Mouse (Mus musculus): ENCODE data around the gene Fuz. TPM values are rescaled to one million over a fixed set of nuclear protein-coding genes. Genes with fewer than 3 reads are reported as not detected.

The Fuz gene
- polyA plus RNA-seq, 1 experiment from 2014 or later = 15.1 TPM

DNA sequence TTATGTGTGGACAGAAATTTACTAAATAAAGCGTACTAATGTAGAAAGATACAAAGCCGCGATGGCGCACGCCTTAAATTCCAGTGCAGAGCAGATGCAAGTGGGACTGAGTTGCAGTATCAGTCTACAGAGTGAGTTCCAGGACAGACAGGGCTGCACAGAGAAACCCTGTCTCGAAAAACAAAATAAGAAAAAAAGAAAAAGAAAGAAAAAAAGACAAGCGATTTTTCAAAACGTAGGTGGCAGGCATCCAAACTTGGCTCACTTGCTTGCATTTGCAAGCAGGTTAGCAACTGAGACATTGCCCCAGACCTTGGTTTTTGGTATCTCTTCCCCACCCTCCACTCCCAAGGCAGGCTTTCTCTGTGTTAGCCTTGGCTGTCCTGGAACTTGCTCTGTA lies 2.7 kb upstream of the Fuz start:
- no peak for ATAC-seq (ENCODE audit: low FRiP score)
- Histone ChIP-seq H3K9me3 (replicated peaks) (no peaks in the 10 kb centered on the region), H3K9ac (replicated peaks) (peak overlapping the region; percentile 17; the same call in 1 of the 2 replicates), H3K27me3 (replicated peaks) (no peaks in the 10 kb centered on the region), H3K27ac (replicated peaks) (peak overlapping the region; percentile 90), H3K36me3 (peaks cover 12% of the 10 kb centered on the region; the same call in 1 of the 2 replicates), H3K4me3 (replicated peaks) (peak overlapping the region; percentile 22), H3K4me2 (peak overlapping the region; percentile 90), H3K4me1 (peaks cover 72% of the 10 kb centered on the region)
- 6% methylated on average over 8 of the region's 8 CpGs for WGBS

- peaks cover 63% of the 10 kb centered on the region for H3K4me1 ChIP-seq
- H3K27me3 ChIP-seq (replicated peaks) = no peaks in the 10 kb centered on the region
- 0 out of 2 replicates have a peak, but pooled peaks cover 3% of the 10 kb centered on the region for H3K36me3 ChIP-seq
- H3K9ac ChIP-seq (replicated peaks) = no peak overlapping the region
- H3K4me3 ChIP-seq (replicated peaks) = no peak overlapping the region
- 85% methylated on average over 3 of the region's 3 CpGs for WGBS
- no peak overlapping the region for H3K4me2 ChIP-seq
- peak overlapping the region; percentile 90 for H3K27ac ChIP-seq (replicated peaks)
- no peaks in the 10 kb centered on the region for H3K9me3 ChIP-seq (replicated peaks)
- no peak for ATAC-seq (ENCODE audit: low FRiP score)
These were observed 1.7 kb upstream of the Fuz start for GRCm38 (mm10) chr7:44894175-44894574.

DNA sequence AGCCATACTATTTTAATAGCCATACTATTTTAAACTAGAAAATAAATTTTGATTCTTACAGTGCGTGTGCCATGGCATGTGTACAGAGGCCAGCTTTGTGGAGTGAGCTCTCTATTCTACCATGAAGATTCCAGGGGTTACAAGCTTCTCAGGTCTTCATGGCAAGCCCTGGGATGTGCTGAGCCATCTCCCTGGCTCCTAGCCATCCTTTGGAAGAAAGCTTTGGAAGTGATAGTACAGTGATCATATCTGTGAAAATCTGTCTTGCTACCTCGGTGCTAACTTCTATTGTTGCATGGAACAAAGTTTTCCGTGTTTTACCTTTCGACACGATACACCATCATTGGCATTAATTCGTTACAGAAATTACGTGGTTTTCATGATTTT lies 680 bp upstream of the Fuz start:
- Histone ChIP-seq H3K9me3 (replicated peaks) (no peaks in the 10 kb centered on the region), H3K27ac (replicated peaks) (peak overlapping the region; percentile 90), H3K36me3 (peaks cover 11% of the 10 kb centered on the region), H3K4me1 (peaks cover 54% of the 10 kb centered on the region), H3K27me3 (replicated peaks) (no peaks in the 10 kb centered on the region), H3K4me2 (peak overlapping the region; percentile 74), H3K4me3 (replicated peaks) (peak overlapping the region; percentile 64), H3K9ac (replicated peaks) (0 out of 2 replicates have a peak overlapping the region, but pooled peaks have one; percentile 21)
- WGBS = 15% methylated on average over 7 of the region's 7 CpGs
- no peak for ATAC-seq (ENCODE audit: low FRiP score)

DNA sequence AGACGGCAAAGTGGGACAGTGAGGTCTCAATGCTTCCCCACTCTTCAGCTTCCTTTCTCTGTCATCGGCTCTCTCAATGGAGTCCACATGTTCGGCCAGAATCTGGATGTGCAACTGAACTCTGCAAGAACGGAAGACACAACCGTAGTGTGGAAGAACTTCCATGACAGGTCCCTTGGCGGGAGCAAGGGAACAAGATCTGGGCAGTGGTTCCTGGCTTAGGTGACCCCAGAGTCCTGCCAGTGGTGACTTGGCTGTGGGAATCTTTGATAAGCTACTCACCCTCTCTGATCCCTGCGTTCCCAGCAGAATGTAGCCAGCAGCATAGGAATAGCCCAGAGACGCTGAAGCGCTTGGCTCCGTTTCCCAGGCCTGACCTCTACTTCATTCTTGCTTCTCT lies 620 bp downstream of the Fuz start:
- ATAC-seq (ENCODE audit: low FRiP score) = no peak
- Histone ChIP-seq H3K36me3 (peaks cover 19% of the 10 kb centered on the region), H3K27me3 (replicated peaks) (no peaks in the 10 kb centered on the region), H3K9me3 (replicated peaks) (no peaks in the 10 kb centered on the region), H3K4me1 (peaks cover 46% of the 10 kb centered on the region), H3K27ac (replicated peaks) (peak overlapping the region; percentile 90), H3K4me2 (peak overlapping the region; percentile 74), H3K9ac (replicated peaks) (peak overlapping the region; percentile 57), H3K4me3 (replicated peaks) (peak overlapping the region; percentile 64)
- WGBS = 31% methylated on average over 10 of the region's 10 CpGs

- Histone ChIP-seq H3K27ac (replicated peaks) (no peak overlapping the region), H3K27me3 (replicated peaks) (no peaks in the 10 kb centered on the region), H3K9me3 (replicated peaks) (no peaks in the 10 kb centered on the region), H3K4me3 (replicated peaks) (no peak overlapping the region), H3K4me2 (no peak overlapping the region), H3K36me3 (peaks cover 41% of the 10 kb centered on the region), H3K9ac (replicated peaks) (no peak overlapping the region), H3K4me1 (peaks cover 39% of the 10 kb centered on the region)
- 39% methylated on average over 19 of the region's 19 CpGs for WGBS
- ATAC-seq (ENCODE audit: low FRiP score) = no peak
These were observed 2.7 kb downstream of the Fuz start for GRCm38 (mm10) chr7:44898607-44899006.

GRCm38 (mm10) chr7:44900632-44901031 lies 4.8 kb downstream of the Fuz start:
- WGBS = 91% methylated on average over 11 of the region's 11 CpGs
- peaks cover 61% of the 10 kb centered on the region for H3K36me3 ChIP-seq
- H3K9ac ChIP-seq (replicated peaks) = no peak overlapping the region
- no peak for ATAC-seq (ENCODE audit: low FRiP score)
- no peaks in the 10 kb centered on the region for H3K9me3 ChIP-seq (replicated peaks)
- H3K27ac ChIP-seq (replicated peaks) = no peak overlapping the region; the same call in 1 of the 2 replicates
- peaks cover 25% of the 10 kb centered on the region for H3K4me1 ChIP-seq
- H3K27me3 ChIP-seq (replicated peaks) = no peaks in the 10 kb centered on the region
- H3K4me2 ChIP-seq = no peak overlapping the region
- H3K4me3 ChIP-seq (replicated peaks) = no peak overlapping the region

DNA sequence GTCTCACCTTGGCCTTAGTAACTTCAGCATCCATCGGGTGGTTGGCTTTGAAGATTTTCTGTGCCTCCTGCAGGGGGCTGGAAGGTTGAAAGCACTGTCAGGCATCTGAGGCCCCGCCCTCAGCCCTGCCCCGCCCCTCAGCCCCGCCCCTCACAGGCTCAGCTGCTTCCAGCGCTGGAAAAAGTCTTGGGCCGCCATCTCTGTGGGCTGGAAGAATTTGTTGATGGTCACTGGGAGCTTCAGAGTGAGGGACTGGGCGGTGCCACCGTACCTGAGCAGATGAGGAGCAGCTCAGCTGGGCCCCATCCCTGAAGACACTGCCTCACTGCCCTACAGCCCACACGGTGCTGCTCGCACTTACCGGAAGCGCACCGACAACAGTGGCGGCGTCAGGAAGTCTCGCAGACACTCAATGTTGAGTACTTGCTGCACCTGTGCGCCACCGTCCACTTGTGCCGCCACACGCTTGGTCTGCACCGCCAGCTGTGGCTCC lies 5.4 kb downstream of the Fuz start:
- Histone ChIP-seq H3K4me2 (peak overlapping the region; percentile 43), H3K36me3 (peaks cover 67% of the 10 kb centered on the region), H3K27ac (replicated peaks) (0 out of 2 replicates have a peak overlapping the region, but pooled peaks have one; percentile 43), H3K9ac (replicated peaks) (no peak overlapping the region), H3K9me3 (replicated peaks) (no peaks in the 10 kb centered on the region), H3K27me3 (replicated peaks) (no peaks in the 10 kb centered on the region), H3K4me1 (peaks cover 25% of the 10 kb centered on the region), H3K4me3 (replicated peaks) (0 out of 2 replicates have a peak overlapping the region, but pooled peaks have one; percentile 1)
- WGBS = 25% methylated on average over 21 of the region's 21 CpGs
- no peak for ATAC-seq (ENCODE audit: low FRiP score)

DNA sequence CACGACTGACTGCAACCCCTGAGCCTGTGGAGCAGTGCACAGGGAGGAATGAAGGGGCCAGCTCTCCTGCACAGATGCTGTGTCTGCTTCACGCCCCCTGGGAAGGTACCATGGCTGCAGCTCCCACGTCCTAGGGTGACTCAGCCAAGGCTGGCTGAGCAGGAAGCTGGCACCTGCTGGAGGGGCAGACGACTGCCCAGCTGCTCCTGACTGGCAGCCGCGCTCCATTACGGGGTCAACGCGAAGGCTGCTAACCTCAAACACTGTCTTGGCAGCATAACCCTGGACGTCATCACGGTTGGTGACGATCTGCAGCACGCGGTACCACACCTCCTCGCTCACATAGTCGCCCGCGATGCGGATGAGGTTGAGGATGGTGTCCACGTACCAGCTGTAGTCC lies 9.6 kb downstream of the Fuz start:
- Histone ChIP-seq H3K4me2 (no peak overlapping the region), H3K9ac (replicated peaks) (no peak overlapping the region), H3K36me3 (peaks cover 95% of the 10 kb centered on the region), H3K4me3 (replicated peaks) (no peak overlapping the region), H3K9me3 (replicated peaks) (no peaks in the 10 kb centered on the region), H3K27me3 (replicated peaks) (no peaks in the 10 kb centered on the region), H3K27ac (replicated peaks) (no peak overlapping the region), H3K4me1 (peaks cover 8% of the 10 kb centered on the region)
- WGBS = 88% methylated on average over 20 of the region's 20 CpGs
- no peak for ATAC-seq (ENCODE audit: low FRiP score)

- no peaks in the 10 kb centered on the region for H3K9me3 ChIP-seq (replicated peaks)
- H3K27me3 ChIP-seq (replicated peaks) = no peaks in the 10 kb centered on the region
- H3K4me1 ChIP-seq = no peaks in the 10 kb centered on the region
- peaks cover 93% of the 10 kb centered on the region for H3K36me3 ChIP-seq
- WGBS = 93% methylated on average over 15 of the region's 15 CpGs
- ATAC-seq (ENCODE audit: low FRiP score) = no peak
- no peak overlapping the region for H3K4me2 ChIP-seq
- H3K9ac ChIP-seq (replicated peaks) = no peak overlapping the region
- H3K4me3 ChIP-seq (replicated peaks) = no peak overlapping the region
- no peak overlapping the region for H3K27ac ChIP-seq (replicated peaks)
These were observed 13.0 kb downstream of the Fuz start for GRCm38 (mm10) chr7:44908706-44909476.

DNA sequence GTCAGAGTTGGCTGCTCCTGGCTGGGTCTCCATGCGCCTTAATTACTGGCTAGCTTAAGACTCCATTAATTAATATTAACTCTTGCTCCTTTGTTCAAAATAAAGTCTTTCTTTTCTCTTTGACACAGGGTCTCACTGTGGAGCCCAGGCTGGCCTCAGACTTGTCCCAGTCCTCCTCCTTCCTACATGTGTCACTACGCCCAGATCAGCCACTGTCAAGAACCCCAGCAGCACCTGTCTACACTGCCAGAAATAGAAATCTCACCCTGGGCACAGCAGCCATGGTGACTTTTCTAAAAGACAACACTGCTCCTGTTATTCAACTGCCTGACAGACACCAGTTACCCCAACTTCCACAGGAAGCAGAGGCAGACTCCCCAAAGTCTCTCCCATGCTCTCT lies 18.5 kb downstream of the Fuz start:
- ATAC-seq (ENCODE audit: low FRiP score) = no peak

GRCm38 (mm10) chr7:44915314-44915713 lies 19.4 kb downstream of the Fuz start:
- H3K36me3 ChIP-seq = peaks cover 63% of the 10 kb centered on the region
- ATAC-seq (ENCODE audit: low FRiP score) = no peak

More for the DNA sequence above, 18.5 kb downstream of the Fuz start:
- Histone ChIP-seq H3K9me3 (replicated peaks) (no peaks in the 10 kb centered on the region), H3K27me3 (replicated peaks) (no peaks in the 10 kb centered on the region), H3K4me2 (no peak overlapping the region), H3K36me3 (peaks cover 67% of the 10 kb centered on the region), H3K27ac (replicated peaks) (no peak overlapping the region), H3K4me3 (replicated peaks) (no peak overlapping the region), H3K4me1 (no peaks in the 10 kb centered on the region), H3K9ac (replicated peaks) (no peak overlapping the region)
- 87% methylated on average over 2 of the region's 2 CpGs for WGBS

DNA sequence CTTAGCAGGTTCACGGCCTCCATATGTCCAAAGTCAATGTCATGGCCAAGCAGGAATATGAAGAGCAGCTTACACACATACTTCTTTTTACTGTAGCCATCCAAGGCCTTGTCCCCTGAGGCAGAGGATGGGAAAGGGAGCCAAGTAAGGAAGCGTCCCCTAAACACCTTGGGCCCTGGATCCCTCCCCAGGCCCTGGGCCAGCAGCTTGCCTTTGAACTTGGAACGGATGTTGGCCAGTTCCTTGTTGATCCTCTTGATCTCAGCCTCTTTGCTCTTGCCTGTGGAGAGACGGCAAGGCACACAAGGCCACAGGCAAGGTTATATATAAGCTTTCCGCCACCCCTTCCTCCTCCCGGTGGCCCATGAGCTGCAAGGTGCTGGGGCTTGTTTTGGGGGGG lies 20.3 kb downstream of the Fuz start:
- no peak overlapping the region for H3K9ac ChIP-seq (replicated peaks)
- H3K27ac ChIP-seq (replicated peaks) = no peak overlapping the region
- no peak overlapping the region for H3K4me2 ChIP-seq
- H3K36me3 ChIP-seq = peaks cover 54% of the 10 kb centered on the region
- 93% methylated on average over 6 of the region's 6 CpGs for WGBS
- H3K4me1 ChIP-seq = no peaks in the 10 kb centered on the region
- no peak; the same call in 1 of the 2 replicates for ATAC-seq (ENCODE audit: low FRiP score)
- no peaks in the 10 kb centered on the region for H3K27me3 ChIP-seq (replicated peaks)
- no peak overlapping the region for H3K4me3 ChIP-seq (replicated peaks)
- H3K9me3 ChIP-seq (replicated peaks) = no peaks in the 10 kb centered on the region

More at GRCm38 (mm10) chr7:44915314-44915713, 19.4 kb downstream of the Fuz start:
- Histone ChIP-seq H3K4me3 (replicated peaks) (no peak overlapping the region), H3K9ac (replicated peaks) (no peak overlapping the region), H3K27me3 (replicated peaks) (no peaks in the 10 kb centered on the region), H3K9me3 (replicated peaks) (no peaks in the 10 kb centered on the region), H3K27ac (replicated peaks) (no peak overlapping the region), H3K4me2 (no peak overlapping the region), H3K4me1 (no peaks in the 10 kb centered on the region)
- 94% methylated on average over 9 of the region's 9 CpGs for WGBS

Data from neural tube, embryonic 15.5 days (tissue).